Mouse (Mus musculus) cortical plate, adult 2 months (tissue): Measurements from ENCODE around the gene Abca7.

ENCODE experiments used
- CTCF ChIP-seq: fragments of 200-500 bp; IDR thresholded peaks from 2 replicates; pipeline ENCODE4 v1.5.1; 2011; ENCODE audit warnings: mild to moderate bottlenecking, control low read depth, low read length; ENCODE audit not compliant: insufficient read depth; ENCODE audit errors: extremely low read depth
- POLR2A ChIP-seq: fragments of 200-500 bp; IDR thresholded peaks from 2 replicates; pipeline ENCODE4 v1.6.1; 2011; ENCODE audit warnings: mild to moderate bottlenecking, low read length, control low read depth; ENCODE audit not compliant: insufficient read depth; ENCODE audit errors: extremely low read depth

DNA sequence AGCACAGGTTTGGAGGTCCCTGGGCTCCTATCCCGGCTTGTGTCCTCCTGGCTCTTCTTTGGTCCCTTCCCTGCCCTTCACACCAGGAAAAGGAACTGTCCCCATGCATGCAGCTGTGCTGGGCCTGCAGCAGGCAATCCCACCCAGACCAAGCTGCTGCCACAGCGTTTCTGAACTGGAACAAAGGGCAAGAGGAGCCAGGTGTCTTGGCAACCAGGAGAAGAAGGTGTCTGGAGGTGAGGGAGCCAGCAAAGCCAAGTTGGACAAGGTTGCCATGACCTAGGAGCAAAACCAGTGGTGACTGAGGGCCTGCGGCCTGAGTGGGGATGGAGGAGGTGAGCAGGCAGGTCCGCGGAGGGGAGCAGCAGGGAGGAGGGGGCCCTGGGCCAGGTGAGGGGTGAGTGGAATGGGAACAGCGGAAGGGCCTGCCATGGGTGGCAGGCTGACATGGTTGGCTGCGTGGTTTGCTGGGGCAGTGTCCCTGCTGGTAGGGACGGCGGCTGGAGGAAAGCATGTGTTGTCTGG, 50.8 kb downstream of the Abca7 start, which contains the start of gene Gpx4:
- TF ChIP-seq CTCF (no peak), POLR2A (no peak)
